ENCODE assay signal across 9 mouse cellular contexts in genomic region chr2:126033114-126033972, GRCm38 (mm10). TPM values are rescaled to one million over a fixed set of nuclear protein-coding genes. Genes with fewer than 3 reads are reported as not detected.
DNase-seq lines count a peak whose midpoint lies in the region; ATAC-seq and TF ChIP-seq lines count a peak whose summit lies in the region.
"Had no signal": no experiment of that assay in that cellular context is flagged by ENCODE, and none has a peak within 500 bp of the region (broad histone marks: within the 10 kb centered on the region; RNA-seq: fewer than 3 reads in every experiment).

No protein-coding gene starts in this region.

- no peaks in the 10 kb centered on the region for H3K9me3 ChIP-seq in limb, embryonic 14.5 days (ENCODE audit: control insufficient read depth, low read length)
- no peaks in the 10 kb centered on the region for H3K9me3 ChIP-seq in limb, embryonic 10.5 days (replicated peaks)
- H3K9me3 ChIP-seq: embryonic facial prominence, embryonic 15.5 days had no signal

- H3K9ac ChIP-seq in limb, embryonic 14.5 days (ENCODE audit: low read depth, low read length, severe bottlenecking) = no peak overlapping the region
- H3K9ac ChIP-seq: embryonic facial prominence, embryonic 15.5 days had no signal

- DNase-seq in adrenal gland, adult (ENCODE audit: inconsistent age in 2 of 2, low spot score in 1 of 2) = peak; percentile 31 to 75
- DNase-seq in adrenal gland, adult 8-10 months = no peak
- peak; percentile 32 for DNase-seq in limb, embryonic 14.5 days (ENCODE audit: low spot score)
- no peak for DNase-seq in limb, embryonic 10.5 days (ENCODE audit: low spot score)
- DNase-seq in adrenal gland, postnatal 25 days = peak; percentile 20
- DNase-seq in layer of hippocampus, postnatal 10 days (ENCODE audit: low spot score in 2 of 2) = peak; percentile 22 to 37
- DNase-seq in ovary, adult 18-20 months (ENCODE audit: low spot score) = no peak
- DNase-seq in gastrocnemius, postnatal 25 days = no peak

- H3K27ac ChIP-seq in limb, embryonic 14.5 days (replicated peaks; ENCODE audit: low read depth, low read length) = no peak overlapping the region
- no peak overlapping the region for H3K27ac ChIP-seq in limb, embryonic 10.5 days

- no peaks in the 10 kb centered on the region for H3K27me3 ChIP-seq in limb, embryonic 14.5 days (ENCODE audit: control insufficient read depth, insufficient read depth, low read length)
- H3K27me3 ChIP-seq in limb, embryonic 10.5 days (ENCODE audit: low read depth, poor library complexity, severe bottlenecking) = no peaks in the 10 kb centered on the region
- H3K27me3 ChIP-seq: embryonic facial prominence, embryonic 15.5 days had no signal

- no peaks in the 10 kb centered on the region for H3K36me3 ChIP-seq in limb, embryonic 14.5 days (ENCODE audit: control insufficient read depth, insufficient read depth, low read length)
- H3K36me3 ChIP-seq in limb, embryonic 10.5 days = no peaks in the 10 kb centered on the region
- H3K36me3 ChIP-seq: embryonic facial prominence, embryonic 15.5 days had no signal

- no peak for TF ChIP-seq POLR2A in limb, embryonic 14.5 days (IDR thresholded peaks at IDR 0.05; ENCODE audit: borderline replicate concordance, extremely low read depth, insufficient read depth, insufficient read length)

- whole genome bisulfite sequencing in limb, embryonic 14.5 days = 71% methylated on average over 8 of the region's 8 CpGs
- WGBS in limb, embryonic 10.5 days = 83% methylated on average over 8 of the region's 8 CpGs

- H3K4me3 ChIP-seq in limb, embryonic 14.5 days (replicated peaks; ENCODE audit: low read length) = no peak overlapping the region
- H3K4me3 ChIP-seq in limb, embryonic 10.5 days = no peak overlapping the region

- no peak for ATAC-seq in limb, embryonic 14.5 days (ENCODE audit: low FRiP score, low read depth)

- 0 out of 2 replicates have a peak, but pooled peaks cover 3% of the 10 kb centered on the region for H3K4me1 ChIP-seq in limb, embryonic 14.5 days (ENCODE audit: control insufficient read depth, insufficient read depth, low read length)
- peaks cover 13% of the 10 kb centered on the region for H3K4me1 ChIP-seq in limb, embryonic 10.5 days

- no peak overlapping the region for H3K4me2 ChIP-seq in limb, embryonic 14.5 days (replicated peaks; ENCODE audit: low read depth, low read length, severe bottlenecking)

RNA-seq across cellular contexts. Expression of gene Fgf7, which starts 1.1 kb away (rescaled TPM):
- 1 to 10 TPM in 2 of 4 experiments, under 1 TPM in 2; 0.38 to 1.3 (median 0.97) TPM for total RNA-seq in adrenal gland, adult 8-10 months (2022)
- 11.8 and 13.2 TPM in 2 replicates for polyA plus RNA-seq in limb, embryonic 14.5 days (2012; rRNA removed)
- polyA plus RNA-seq in limb, embryonic 14.5 days (2014; fragmentation: Nextera tagmentation; extraction: Ambion mirVana) = 13.1 and 15.7 TPM in 2 replicates
- 0.51 TPM in 1 of 2 replicates, not detected in the other for polyA plus RNA-seq in limb, embryonic 10.5 days (2016; fragmentation: Nextera tagmentation; extraction: Ambion mirVana)
- total RNA-seq in adrenal gland, postnatal 25 days (2021) = 0.61 and 0.62 TPM in 2 replicates
- under 1 TPM; 0.41 to 0.76 TPM for total RNA-seq in layer of hippocampus, postnatal 10 days (2021)
- total RNA-seq in gastrocnemius, postnatal 25 days (2021) = 1 to 10 TPM; 2.9 to 3.3 TPM

Comparison
In these comparisons a context has a peak if more than half of its experiments do, and no peak if none do; other contexts are left out.
1. DNase-seq: peak in adrenal gland, adult (2 of 2), limb, embryonic 14.5 days (single experiment), adrenal gland, postnatal 25 days (single experiment) and layer of hippocampus, postnatal 10 days (2 of 2); none in adrenal gland, adult 8-10 months (single experiment), limb, embryonic 10.5 days (single experiment), ovary, adult 18-20 months (single experiment) and gastrocnemius, postnatal 25 days (single experiment).